ENCODE assay signal across 14 mouse cellular contexts in the genomic region with DNA sequence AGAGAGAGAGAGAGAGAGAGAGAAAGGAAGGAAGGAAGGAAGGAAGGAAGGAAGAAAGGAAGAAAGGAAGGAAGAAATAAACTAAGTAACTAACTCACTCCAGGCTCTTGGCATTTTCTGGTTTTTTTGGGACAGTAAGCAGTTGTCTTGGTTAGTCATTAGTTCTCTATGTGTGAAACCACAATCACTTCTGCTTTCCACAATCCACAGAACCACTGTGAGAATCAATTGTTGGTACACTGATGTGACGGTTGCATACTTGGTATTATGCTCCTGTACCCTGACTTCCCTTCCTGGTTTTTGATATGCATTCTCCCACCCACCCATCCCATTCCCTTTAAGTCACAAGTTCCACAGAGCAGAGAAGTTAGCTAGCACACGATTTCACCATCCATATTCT. TPM values are rescaled to one million over a fixed set of nuclear protein-coding genes. Genes with fewer than 3 reads are reported as not detected.
DNase-seq lines count a peak whose midpoint lies in the region; ATAC-seq and TF ChIP-seq lines count a peak whose summit lies in the region.
"Had no signal": no experiment of that assay in that cellular context is flagged by ENCODE, and none has a peak within 500 bp of the region (broad histone marks: within the 10 kb centered on the region; RNA-seq: fewer than 3 reads in every experiment).

No protein-coding gene starts in this region.

- TF ChIP-seq EP300 in liver, embryonic 14.5 days (IDR thresholded peaks at IDR 0.05; ENCODE audit: low read depth): no peak

- H3K4me3 ChIP-seq in hindbrain, embryonic 13.5 days: peak overlapping the region; percentile 91; the same call in 1 of the 2 replicates
- no peak overlapping the region for H3K4me3 ChIP-seq in hindbrain, embryonic 11.5 days (ENCODE audit: low read depth, low read length)
- H3K4me3 ChIP-seq in liver, embryonic 14.5 days (ENCODE audit: insufficient read depth in 1 of 2, low read depth in 2 of 2, low read length in 2 of 2): peak overlapping the region in 1 of 2 experiments; percentile 98; a peak in 2 of 4 replicates

- peak overlapping the region; percentile 92; the same call in 1 of the 2 replicates for H3K4me2 ChIP-seq in hindbrain, embryonic 13.5 days
- no peak overlapping the region for H3K4me2 ChIP-seq in hindbrain, embryonic 11.5 days (replicated peaks; ENCODE audit: low read depth, low read length)
- peak overlapping the region; percentile 95 for H3K4me2 ChIP-seq in liver, embryonic 14.5 days (ENCODE audit: low read depth)

- no peak for TF ChIP-seq CTCF in liver, embryonic 14.5 days (IDR thresholded peaks at IDR 0.05; ENCODE audit: low read depth)

- DNase-seq in hindbrain, embryonic 11.5 days (ENCODE audit: low spot score): no peak
- DNase-seq in 416B (ENCODE audit: low read depth) (peak; percentile 66), MEL-GATA-1-ER (ENCODE audit: extremely low read depth, low read depth) (peak; percentile 66)
- DNase-seq in liver, embryonic 14.5 days (ENCODE audit: low read depth in 3 of 3, low spot score in 3 of 3): no peak
- DNase-seq in urinary bladder, postnatal 14 days (ENCODE audit: low spot score): no peak
- no peak for DNase-seq in thymus, postnatal 25 days
- DNase-seq in embryo, embryonic 11 days: no peak
- DNase-seq: adrenal gland, adult 8-10 months; cerebellum, adult 11-12 months; thymus, postnatal 4 days had no signal

- H3K27ac ChIP-seq in hindbrain, embryonic 13.5 days: no peak overlapping the region
- H3K27ac ChIP-seq in hindbrain, embryonic 11.5 days (ENCODE audit: low read depth, low read length): no peak overlapping the region
- no peak overlapping the region for H3K27ac ChIP-seq in liver, embryonic 14.5 days
- H3K27ac ChIP-seq: hindbrain, embryonic 15.5 days had no signal

- H3K4me1 ChIP-seq in hindbrain, embryonic 13.5 days (replicated peaks): peaks cover 25% of the 10 kb centered on the region
- H3K4me1 ChIP-seq in hindbrain, embryonic 11.5 days (replicated peaks; ENCODE audit: control insufficient read depth, insufficient read depth, low read length): no peaks in the 10 kb centered on the region
- H3K4me1 ChIP-seq in liver, embryonic 14.5 days (replicated peaks; ENCODE audit: control insufficient read depth in 2 of 2, insufficient read depth in 2 of 2, low read length in 1 of 2): peaks cover 16 to 17% of the 10 kb centered on the region in 2 experiments

- WGBS in hindbrain, embryonic 13.5 days: 78% methylated on average over 2 of the region's 2 CpGs
- 77% methylated on average over 2 of the region's 2 CpGs for WGBS in hindbrain, embryonic 11.5 days
- WGBS in liver, embryonic 14.5 days (ENCODE audit: insufficient replicate concordance): 29% methylated on average over 2 of the region's 2 CpGs

- H3K36me3 ChIP-seq in hindbrain, embryonic 13.5 days: peaks cover 39% of the 10 kb centered on the region
- H3K36me3 ChIP-seq in hindbrain, embryonic 11.5 days (ENCODE audit: control insufficient read depth, insufficient read depth, low read length): peaks cover 14% of the 10 kb centered on the region
- H3K36me3 ChIP-seq in liver, embryonic 14.5 days (replicated peaks; ENCODE audit: control insufficient read depth, insufficient read depth, low read depth): peaks cover 29% of the 10 kb centered on the region

- no peaks in the 10 kb centered on the region for H3K27me3 ChIP-seq in hindbrain, embryonic 13.5 days
- H3K27me3 ChIP-seq in hindbrain, embryonic 11.5 days (ENCODE audit: control insufficient read depth, insufficient read depth, low read length): no peaks in the 10 kb centered on the region
- no peaks in the 10 kb centered on the region for H3K27me3 ChIP-seq in liver, embryonic 14.5 days (ENCODE audit: control insufficient read depth, insufficient read depth, low read length)
- H3K27me3 ChIP-seq: hindbrain, embryonic 15.5 days had no signal

- no peak overlapping the region for H3K9ac ChIP-seq in hindbrain, embryonic 13.5 days
- H3K9ac ChIP-seq in hindbrain, embryonic 11.5 days (ENCODE audit: low read depth, low read length): no peak overlapping the region
- H3K9ac ChIP-seq in liver, embryonic 14.5 days (replicated peaks): no peak overlapping the region

- no peak for ATAC-seq in hindbrain, embryonic 13.5 days (ENCODE audit: low FRiP score)
- ATAC-seq in hindbrain, embryonic 11.5 days (ENCODE audit: low FRiP score): no peak
- ATAC-seq in liver, embryonic 14.5 days (ENCODE audit: insufficient read depth): no peak

- H3K9me3 ChIP-seq in hindbrain, embryonic 13.5 days: no peaks in the 10 kb centered on the region
- H3K9me3 ChIP-seq in hindbrain, embryonic 11.5 days (ENCODE audit: control insufficient read depth, low read length): no peaks in the 10 kb centered on the region
- H3K9me3 ChIP-seq in liver, embryonic 14.5 days (ENCODE audit: control insufficient read depth, low read length): no peaks in the 10 kb centered on the region
- H3K9me3 ChIP-seq: hindbrain, embryonic 15.5 days had no signal

RNA-seq across cellular contexts. Expression of gene Dhx38, which starts 1.8 kb away (rescaled TPM):
- 17.7 and 18.4 TPM in 2 replicates for polyA plus RNA-seq in hindbrain, embryonic 13.5 days (2015; fragmentation: Nextera tagmentation; extraction: Ambion mirVana)
- 14.9 and 19.5 TPM in 2 replicates for polyA plus RNA-seq in hindbrain, embryonic 11.5 days (2014; fragmentation: Nextera tagmentation; extraction: Ambion mirVana)
- polyA plus RNA-seq in liver, embryonic 14.5 days (2012; rRNA removed): 7.9 and 8.6 TPM in 2 replicates
- 8.2 TPM in 2 replicates for polyA plus RNA-seq in liver, embryonic 14.5 days (2014; fragmentation: Nextera tagmentation; extraction: Ambion mirVana)

RNA-seq across cellular contexts. Expression of gene Txnl4b, which starts 1.8 kb away (rescaled TPM):
- 30.8 and 32.4 TPM in 2 replicates for polyA plus RNA-seq in hindbrain, embryonic 13.5 days (2015; fragmentation: Nextera tagmentation; extraction: Ambion mirVana)
- polyA plus RNA-seq in hindbrain, embryonic 11.5 days (2014; fragmentation: Nextera tagmentation; extraction: Ambion mirVana): 31.5 and 33.2 TPM in 2 replicates
- 2.2 TPM in 2 replicates for polyA plus RNA-seq in liver, embryonic 14.5 days (2012; rRNA removed)
- 10.0 and 12.8 TPM in 2 replicates for polyA plus RNA-seq in liver, embryonic 14.5 days (2014; fragmentation: Nextera tagmentation; extraction: Ambion mirVana)

RNA-seq across cellular contexts. Expression of gene Hp, which starts 15.1 kb away (rescaled TPM):
- polyA plus RNA-seq in hindbrain, embryonic 13.5 days (2015; fragmentation: Nextera tagmentation; extraction: Ambion mirVana): 0.29 and 0.70 TPM in 2 replicates
- 0.81 and 1.7 TPM in 2 replicates for polyA plus RNA-seq in hindbrain, embryonic 11.5 days (2014; fragmentation: Nextera tagmentation; extraction: Ambion mirVana)
- 21.8 and 31.9 TPM in 2 replicates for polyA plus RNA-seq in liver, embryonic 14.5 days (2012; rRNA removed)
- polyA plus RNA-seq in liver, embryonic 14.5 days (2014; fragmentation: Nextera tagmentation; extraction: Ambion mirVana): 27.8 and 50.8 TPM in 2 replicates

RNA-seq across cellular contexts. Expression of gene Dhodh, which starts 44.6 kb away (rescaled TPM):
- 31.5 and 33.4 TPM in 2 replicates for polyA plus RNA-seq in hindbrain, embryonic 13.5 days (2015; fragmentation: Nextera tagmentation; extraction: Ambion mirVana)
- polyA plus RNA-seq in hindbrain, embryonic 11.5 days (2014; fragmentation: Nextera tagmentation; extraction: Ambion mirVana): 34.4 and 36.3 TPM in 2 replicates
- polyA plus RNA-seq in liver, embryonic 14.5 days (2012; rRNA removed): 12.5 and 14.8 TPM in 2 replicates
- 15.3 and 19.0 TPM in 2 replicates for polyA plus RNA-seq in liver, embryonic 14.5 days (2014; fragmentation: Nextera tagmentation; extraction: Ambion mirVana)

RNA-seq across cellular contexts. Expression of gene Pkd1l3, which starts 50.4 kb away (rescaled TPM):
- 0.12 TPM in 2 replicates for polyA plus RNA-seq in hindbrain, embryonic 13.5 days (2015; fragmentation: Nextera tagmentation; extraction: Ambion mirVana)
- 0.27 and 0.69 TPM in 2 replicates for polyA plus RNA-seq in hindbrain, embryonic 11.5 days (2014; fragmentation: Nextera tagmentation; extraction: Ambion mirVana)
- 0.76 and 0.88 TPM in 2 replicates for polyA plus RNA-seq in liver, embryonic 14.5 days (2012; rRNA removed)
- polyA plus RNA-seq in liver, embryonic 14.5 days (2014; fragmentation: Nextera tagmentation; extraction: Ambion mirVana): 0.37 and 0.71 TPM in 2 replicates
- polyA plus RNA-seq: embryonic facial prominence, embryonic 14.5 days; liver, adult 2 months had no signal

Comparison
In these comparisons a context has a peak if more than half of its experiments do, and no peak if none do; other contexts are left out.
1. DNase-seq: peak in 416B (single experiment) and MEL-GATA-1-ER (single experiment); none in hindbrain, embryonic 11.5 days (single experiment), liver, embryonic 14.5 days (0 of 3), urinary bladder, postnatal 14 days (single experiment), thymus, postnatal 25 days (single experiment) and embryo, embryonic 11 days (single experiment).